Mouse (Mus musculus) monocyte, adult 5-6 weeks (primary cell): ENCODE data around the gene Krtap4-13. TPM values are rescaled to one million over a fixed set of nuclear protein-coding genes. Genes with fewer than 3 reads are reported as not detected.

Experiments
- total RNA-seq: library from RNA; stranded (forward); fragments of 200-1000, 200-491, 200-594 nt; gene quantifications from 3 replicates; pipeline ENCODE4 v1.2.3, GENCODE M21; 2017

The Krtap4-13 gene
- total RNA-seq, 1 experiment from 2014 or later, result not detected

Other genes with a start within 250 kb of the Krtap4-13 start
- not detected in 3 replicates for gene Krtap3-1, start 243.3 kb downstream of the Krtap4-13 start, total RNA-seq
- not detected in 3 replicates for gene Krtap1-5, start 228.9 kb downstream of the Krtap4-13 start, total RNA-seq
- gene Krtap1-4, start 226.2 kb downstream of the Krtap4-13 start, total RNA-seq, result not detected in 3 replicates
- gene Krtap1-3, start 218.6 kb downstream of the Krtap4-13 start, total RNA-seq, result not detected in 3 replicates
- not detected in 3 replicates for gene Krtap9-3, start 211.8 kb downstream of the Krtap4-13 start, total RNA-seq
- gene Gm11938, start 206.6 kb downstream of the Krtap4-13 start, total RNA-seq, result not detected in 3 replicates
- not detected in 3 replicates for gene Gm11937, start 199.7 kb downstream of the Krtap4-13 start, total RNA-seq
- not detected in 3 replicates for gene Krtap2-4, start 195.0 kb downstream of the Krtap4-13 start, total RNA-seq
- gene Gm11562, start 189.5 kb downstream of the Krtap4-13 start, total RNA-seq, result not detected in 3 replicates
- not detected in 3 replicates for gene Krtap4-1, start 181.7 kb downstream of the Krtap4-13 start, total RNA-seq
- not detected in 3 replicates for gene Krtap4-2, start 174.8 kb downstream of the Krtap4-13 start, total RNA-seq
- gene Krtap4-7, start 165.8 kb downstream of the Krtap4-13 start, total RNA-seq, result not detected in 3 replicates
- not detected in 3 replicates for gene Gm11555, start 159.7 kb downstream of the Krtap4-13 start, total RNA-seq
- not detected in 3 replicates for gene Gm11563, start 150.9 kb downstream of the Krtap4-13 start, total RNA-seq
- gene Krtap4-6, start 143.9 kb downstream of the Krtap4-13 start, total RNA-seq, result not detected in 3 replicates
- gene Gm14190, start 119.2 kb downstream of the Krtap4-13 start, total RNA-seq, result not detected in 3 replicates
- not detected in 3 replicates for gene Gm14180, start 75.6 kb downstream of the Krtap4-13 start, total RNA-seq
- not detected in 3 replicates for gene Gm11595, start 37.0 kb downstream of the Krtap4-13 start, total RNA-seq
- not detected in 3 replicates for gene Krtap4-8, start 29.2 kb downstream of the Krtap4-13 start, total RNA-seq
- gene Krtap4-9, start 24.7 kb downstream of the Krtap4-13 start, total RNA-seq, result not detected in 3 replicates
- not detected in 3 replicates for gene Gm11596, start 16.4 kb downstream of the Krtap4-13 start, total RNA-seq
- gene Gm11569, start 11.0 kb downstream of the Krtap4-13 start, total RNA-seq, result not detected in 3 replicates
- not detected in 3 replicates for gene Gm11554, start 5.4 kb downstream of the Krtap4-13 start, total RNA-seq
- gene Gm11564, start 5.8 kb upstream of the Krtap4-13 start, total RNA-seq, result not detected in 3 replicates
- not detected in 3 replicates for gene 2300003K06Rik, start 28.2 kb upstream of the Krtap4-13 start, total RNA-seq
- gene Krtap4-16, start 41.7 kb upstream of the Krtap4-13 start, total RNA-seq, result not detected in 3 replicates
- gene Gm11568, start 48.0 kb upstream of the Krtap4-13 start, total RNA-seq, result not detected in 3 replicates
- gene Gm11559, start 54.6 kb upstream of the Krtap4-13 start, total RNA-seq, result not detected in 3 replicates
- not detected in 3 replicates for gene Krtap9-1, start 63.5 kb upstream of the Krtap4-13 start, total RNA-seq
- gene Gm11567, start 69.3 kb upstream of the Krtap4-13 start, total RNA-seq, result not detected in 3 replicates
- gene Krtap31-1, start 98.0 kb upstream of the Krtap4-13 start, total RNA-seq, result not detected in 3 replicates
- not detected in 3 replicates for gene Gm11565, start 104.9 kb upstream of the Krtap4-13 start, total RNA-seq
- gene Krtap31-2, start 126.4 kb upstream of the Krtap4-13 start, total RNA-seq, result not detected in 3 replicates
- not detected in 3 replicates for gene Krtap9-5, start 138.6 kb upstream of the Krtap4-13 start, total RNA-seq
- gene Krtap29-1, start 169.2 kb upstream of the Krtap4-13 start, total RNA-seq, result not detected in 3 replicates
- not detected in 3 replicates for gene Krtap16-1, start 176.7 kb upstream of the Krtap4-13 start, total RNA-seq
- gene Krtap17-1, start 184.1 kb upstream of the Krtap4-13 start, total RNA-seq, result not detected in 3 replicates
- not detected in 3 replicates for gene Krt33a, start 206.3 kb upstream of the Krtap4-13 start, total RNA-seq
- not detected in 3 replicates for gene Krt33b, start 220.0 kb upstream of the Krtap4-13 start, total RNA-seq
- not detected in 3 replicates for gene Krt34, start 231.7 kb upstream of the Krtap4-13 start, total RNA-seq
- gene Krt31, start 240.7 kb upstream of the Krtap4-13 start, total RNA-seq, result not detected in 3 replicates